Mouse (Mus musculus) frontal cortex, adult 2 months (tissue): ENCODE measurements around the gene Alg12. TPM values are rescaled to one million over a fixed set of nuclear protein-coding genes. Genes with fewer than 3 reads are reported as not detected.

Source experiments
- DNase-seq, 2 experiments: peaks; one replicate each; pipeline ENCODE4 v3.0.0; 2022; ENCODE audit warnings: low spot score in 1 of 2; ENCODE audit errors: extremely low spot score in 1 of 2
- polyA plus RNA-seq: library from polyadenylated mRNA; depleted of rRNA; stranded (reverse); fragments of >200 nt; gene quantifications from 2 replicates; pipeline ENCODE4 v1.2.3, GENCODE M21; 2012

Gene Alg12
- polyA plus RNA-seq, 1 experiment, result 15.3 TPM

DNA sequence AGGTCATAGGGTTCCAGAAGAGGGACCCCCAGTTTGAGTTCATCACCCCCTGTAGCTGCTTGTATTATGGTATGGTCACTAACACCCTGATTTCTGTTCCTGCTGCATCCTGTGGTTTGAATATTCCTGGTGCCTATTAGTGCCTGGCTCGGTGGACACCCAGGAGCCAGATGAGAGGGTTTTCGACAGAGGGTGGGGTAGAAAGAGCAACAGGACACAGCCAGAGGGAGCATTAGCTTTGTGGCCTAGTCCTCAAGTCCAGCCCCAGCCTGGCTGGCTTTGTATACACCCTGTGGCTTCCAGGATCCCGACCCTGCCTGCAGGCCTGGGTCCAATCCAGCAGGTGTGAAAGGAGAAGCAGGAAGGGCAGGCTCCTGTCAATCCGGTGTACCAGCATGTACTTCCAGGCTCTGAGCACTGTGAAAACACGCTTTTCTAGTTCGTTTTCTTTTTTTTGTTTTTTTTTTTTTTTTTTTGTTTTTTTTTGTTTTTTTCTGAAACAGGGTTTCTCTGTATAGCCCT, 36.8 kb upstream of the Alg12 start:
- no peak for DNase-seq

DNA sequence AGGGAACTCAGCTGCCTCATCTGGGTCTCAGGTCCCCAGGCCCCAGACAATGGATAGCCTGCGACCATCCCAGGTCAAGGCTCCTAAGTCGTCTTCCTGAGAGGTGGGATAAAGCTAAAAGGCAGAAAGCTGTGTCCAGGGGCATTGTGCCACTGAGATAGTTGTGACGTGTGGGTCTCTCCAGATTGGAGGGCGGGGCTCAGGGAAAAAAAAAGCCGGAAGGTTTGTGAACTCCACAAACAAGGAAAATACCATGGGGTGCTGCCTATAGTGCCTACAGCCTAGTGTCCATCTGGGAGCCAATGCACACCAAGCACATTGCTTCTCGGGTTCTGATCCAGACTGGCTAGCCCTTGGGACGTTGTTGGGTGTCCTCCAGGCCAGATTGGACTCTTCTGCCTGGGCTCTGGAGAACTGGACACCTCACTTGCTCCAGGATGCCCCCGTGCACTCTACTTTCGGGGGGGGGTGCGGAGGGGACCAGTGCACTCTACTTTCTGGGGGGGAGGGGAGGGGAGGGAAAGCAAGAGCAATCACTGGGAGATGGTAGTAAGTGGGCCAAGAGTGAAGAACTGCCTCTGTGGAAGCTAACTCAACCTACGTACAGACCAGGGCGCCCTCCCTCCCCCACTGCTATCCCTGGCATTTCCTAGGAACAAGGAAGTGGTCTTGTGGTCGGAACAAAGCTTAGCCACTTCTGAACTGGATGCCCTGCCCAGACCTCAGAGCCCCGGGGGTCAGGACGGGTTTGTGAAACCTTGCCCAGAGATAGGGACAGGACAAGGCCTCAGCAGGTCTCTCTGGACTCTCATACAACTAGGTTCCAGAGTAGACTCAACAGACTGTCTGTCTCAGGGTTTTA, 36.1 kb upstream of the Alg12 start:
- no peak for DNase-seq

DNA sequence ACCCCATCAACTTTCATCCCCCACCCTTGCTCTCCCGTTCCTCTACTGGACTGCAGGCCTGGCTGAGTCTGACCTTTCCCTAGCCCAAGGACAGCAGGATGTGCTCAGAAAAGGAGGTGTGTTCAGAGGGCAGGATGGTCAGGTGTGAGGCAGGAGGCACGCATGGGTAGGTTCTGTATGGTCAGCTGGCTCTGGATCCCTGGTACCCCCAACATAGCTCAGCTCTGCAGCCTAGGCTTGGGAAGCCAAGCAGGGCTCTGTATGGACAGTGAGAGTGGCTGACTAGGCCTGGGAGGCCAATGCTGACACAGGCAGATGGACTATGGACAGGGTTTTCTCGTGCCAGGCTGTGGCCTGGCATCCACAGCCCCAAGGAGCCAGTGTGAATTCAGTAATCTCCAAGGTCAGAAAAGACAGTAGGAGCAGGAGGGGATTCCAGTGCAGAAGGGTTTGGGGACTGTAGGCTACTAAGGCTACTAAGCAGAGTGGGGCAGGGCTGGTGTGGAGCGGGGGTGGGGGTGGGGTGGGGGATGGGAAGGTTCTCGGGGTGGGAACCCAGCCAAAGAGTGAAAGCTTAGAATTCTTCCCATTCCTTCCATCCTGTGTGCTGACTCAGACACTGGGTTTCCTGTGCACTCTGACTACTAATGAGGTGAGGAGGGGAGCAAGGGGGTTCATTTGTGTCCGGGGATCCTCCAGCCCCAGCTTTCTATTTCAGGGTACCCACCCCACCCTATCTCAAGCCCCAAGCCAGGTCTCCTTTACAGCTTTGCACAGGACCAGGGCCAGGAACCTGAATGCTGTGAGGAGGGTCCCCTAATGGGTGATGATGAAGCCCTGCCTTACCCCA, 35.2 kb upstream of the Alg12 start:
- DNase-seq, result no peak

DNA sequence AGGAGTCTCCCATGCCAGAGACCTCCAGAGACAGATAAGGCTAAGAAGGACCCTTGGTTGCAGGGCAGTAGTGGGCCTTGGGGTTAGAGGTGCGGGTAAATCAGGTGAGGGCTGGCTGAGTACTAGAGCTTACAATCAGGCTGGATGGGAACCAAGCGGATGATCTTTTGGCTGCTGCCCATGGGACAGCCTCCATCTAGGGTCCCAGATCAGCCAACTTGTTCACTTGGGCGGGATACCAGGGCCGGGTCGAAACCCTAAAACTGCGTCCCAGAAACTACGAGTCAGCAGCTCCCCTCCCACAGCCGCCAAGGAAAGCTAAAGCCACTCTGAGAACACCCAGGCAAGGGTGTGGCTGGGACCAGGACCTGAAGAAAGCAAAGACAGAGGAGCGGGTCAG, 34.0 kb upstream of the Alg12 start:
- no peak for DNase-seq

DNA sequence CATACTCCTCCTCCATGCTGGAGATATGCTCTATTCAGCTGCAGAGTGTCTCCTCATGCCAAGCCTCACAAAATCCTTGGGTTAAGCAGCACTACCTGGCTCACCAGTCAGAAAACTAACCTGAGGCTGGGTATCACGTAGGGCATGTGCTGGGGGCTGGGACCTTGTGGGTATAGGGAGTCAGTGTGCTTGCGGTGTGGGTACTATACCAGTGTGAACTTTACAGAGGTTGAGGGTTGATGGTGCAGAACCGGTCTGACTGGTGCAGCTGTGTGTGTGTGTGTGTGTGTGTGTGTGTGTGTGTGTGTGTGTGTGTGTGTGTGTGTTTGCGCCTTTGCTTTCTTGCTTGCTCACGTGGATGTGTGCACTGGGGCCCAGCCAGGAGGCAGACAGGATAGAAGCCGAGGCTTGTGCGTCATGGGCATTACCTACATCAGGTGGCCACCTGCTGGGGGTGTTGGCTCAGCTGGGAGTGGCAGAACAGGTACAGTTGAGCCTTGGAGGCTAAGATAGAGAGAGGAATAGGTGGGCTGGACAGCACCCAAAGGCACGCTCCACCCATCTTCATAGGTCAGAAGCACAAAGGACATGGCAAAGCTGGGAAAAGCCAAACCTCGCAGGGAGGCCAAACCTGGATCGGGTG, 32.5 kb upstream of the Alg12 start:
- no peak for DNase-seq

DNA sequence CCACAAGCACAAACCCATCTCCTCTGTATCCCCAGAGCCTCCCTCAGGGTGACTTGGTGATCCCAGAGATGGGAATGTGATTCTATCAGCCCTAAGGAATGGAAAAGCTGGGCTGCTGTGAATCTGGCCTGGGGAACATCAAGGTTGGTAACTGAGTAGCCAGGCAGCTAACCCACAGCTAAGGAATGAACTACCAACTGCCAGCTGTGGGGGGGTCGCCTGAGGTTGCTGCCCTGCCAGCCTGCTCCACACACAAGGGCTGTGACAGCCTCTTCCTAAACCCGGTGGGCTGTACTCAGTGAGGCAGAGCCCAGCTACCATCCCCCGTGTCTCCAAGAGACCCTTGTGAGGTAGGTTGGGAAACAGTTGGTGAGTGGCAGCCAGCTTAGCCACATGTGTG, 32.0 kb upstream of the Alg12 start:
- no peak for DNase-seq

DNA sequence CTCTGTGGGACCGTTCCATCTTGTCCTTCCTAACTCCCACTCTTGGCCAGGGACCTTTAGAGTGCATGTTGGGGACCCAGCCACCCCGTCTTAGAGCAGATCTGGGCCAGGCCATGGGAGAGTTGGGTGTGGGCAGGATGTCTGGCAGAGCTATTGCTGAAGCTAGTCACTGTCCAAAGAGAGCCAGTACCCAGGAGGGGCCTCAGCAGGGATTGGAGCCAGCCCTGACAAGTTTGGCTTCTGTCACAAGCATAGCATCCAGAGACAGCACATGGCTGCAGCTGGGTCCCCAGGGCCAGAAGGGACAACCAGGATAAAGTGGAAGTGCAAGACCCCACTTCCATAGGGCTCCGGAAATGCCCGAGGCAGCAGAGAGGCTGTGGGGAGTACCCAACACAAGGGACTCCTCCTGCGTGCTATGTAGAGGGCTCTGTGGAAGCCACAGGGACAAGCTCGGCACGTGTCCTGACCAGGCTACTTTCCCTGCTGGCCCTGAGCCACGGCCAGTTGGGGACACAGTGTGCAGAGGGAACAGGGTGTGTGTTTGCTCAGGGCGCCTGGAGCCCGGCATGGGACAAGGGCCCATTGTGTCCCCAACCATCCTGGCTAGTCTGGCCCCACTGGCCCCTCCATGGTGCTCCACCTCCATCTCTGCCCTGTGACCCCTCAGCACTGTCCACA, 31.2 kb upstream of the Alg12 start:
- peak; percentile 67 to 75 for DNase-seq

DNA sequence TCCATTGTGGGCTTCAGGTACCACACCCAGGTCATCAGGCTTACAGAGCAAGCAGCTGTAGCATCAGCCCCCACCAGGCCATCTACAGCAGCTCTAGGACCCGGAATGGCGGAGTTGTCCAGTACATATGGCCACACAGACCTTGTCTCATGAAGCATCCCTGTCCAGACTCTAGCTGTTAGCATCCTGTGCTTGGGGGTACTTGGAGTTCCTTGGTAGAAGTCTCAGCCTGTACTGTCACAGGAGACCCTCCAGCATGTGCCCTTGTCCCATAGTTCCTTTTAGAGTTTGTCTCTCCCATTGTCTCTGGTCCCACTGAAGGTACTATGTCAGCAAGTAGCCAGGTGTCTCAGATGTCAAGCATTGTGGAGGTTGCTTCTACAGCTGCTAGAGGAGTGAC, 30.5 kb upstream of the Alg12 start:
- no peak for DNase-seq

DNA sequence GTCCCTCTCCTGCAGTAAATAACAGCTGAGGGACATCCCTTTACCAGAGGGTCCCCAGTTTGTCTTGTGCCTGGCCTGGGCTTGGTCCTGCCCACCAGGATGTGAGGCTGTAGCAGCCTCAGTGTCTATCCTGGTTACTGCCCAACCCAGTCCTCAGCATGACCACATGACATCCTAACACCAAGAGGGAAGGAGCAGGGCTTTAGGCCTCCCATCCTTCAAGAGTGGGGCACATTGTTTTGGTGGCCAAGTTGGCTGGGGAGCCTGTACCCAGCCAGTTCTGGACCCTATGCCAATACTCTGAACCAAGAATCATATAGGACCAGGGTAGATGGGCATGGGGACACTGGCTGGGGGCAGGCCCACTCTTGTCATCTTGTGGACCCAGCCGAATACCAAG, 29.5 kb upstream of the Alg12 start:
- no peak for DNase-seq

DNA sequence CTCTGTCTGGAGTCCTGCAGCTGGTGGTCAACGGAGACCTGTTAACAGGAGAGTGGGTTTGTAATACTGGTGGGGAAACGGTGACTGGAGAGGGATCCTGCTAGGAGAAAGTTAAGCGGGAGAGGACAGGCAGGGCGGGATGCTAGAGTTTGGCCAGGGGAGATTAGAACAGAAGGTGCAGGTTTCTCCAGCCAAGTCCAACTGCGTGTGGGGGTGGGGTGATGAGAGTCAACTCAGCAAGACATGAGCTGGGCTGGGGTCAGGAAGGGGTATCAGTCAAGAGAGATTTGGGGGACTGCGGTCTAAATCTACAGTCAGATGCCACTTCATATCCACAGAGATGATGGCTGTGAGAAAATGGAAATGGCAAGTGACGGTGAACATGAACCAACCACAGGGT, 25.8 kb upstream of the Alg12 start:
- DNase-seq, result no peak

DNA sequence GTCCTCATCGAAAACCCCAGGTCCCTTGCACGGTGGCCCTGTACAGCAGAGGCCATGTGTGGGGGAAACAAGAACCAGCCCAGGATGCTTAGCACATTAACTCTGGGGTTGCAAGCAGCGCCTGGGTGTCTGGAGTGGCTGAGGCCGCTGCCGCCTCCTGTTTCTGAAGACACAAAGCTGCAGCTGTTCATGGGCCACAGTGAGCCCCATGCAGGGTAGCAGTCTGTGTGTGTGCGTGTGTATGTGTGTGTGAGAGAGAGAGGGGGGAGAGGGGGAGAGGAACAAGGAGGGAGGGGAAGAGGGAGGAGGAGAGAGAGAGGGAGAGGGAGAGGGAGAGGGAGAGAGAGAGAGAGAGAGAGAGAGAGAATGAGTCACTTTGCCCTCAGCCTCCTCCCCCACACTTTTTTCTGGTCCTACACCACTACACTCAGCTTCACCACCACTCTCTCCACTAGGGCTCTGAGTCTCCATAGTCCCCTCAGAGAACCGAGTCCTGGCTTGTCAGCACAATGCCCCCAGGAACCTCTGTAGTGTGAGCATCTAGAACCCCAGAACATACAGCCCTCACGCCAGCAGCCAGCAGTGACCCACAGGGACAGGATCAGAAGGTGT, 24.5 kb upstream of the Alg12 start:
- DNase-seq, result no peak

DNA sequence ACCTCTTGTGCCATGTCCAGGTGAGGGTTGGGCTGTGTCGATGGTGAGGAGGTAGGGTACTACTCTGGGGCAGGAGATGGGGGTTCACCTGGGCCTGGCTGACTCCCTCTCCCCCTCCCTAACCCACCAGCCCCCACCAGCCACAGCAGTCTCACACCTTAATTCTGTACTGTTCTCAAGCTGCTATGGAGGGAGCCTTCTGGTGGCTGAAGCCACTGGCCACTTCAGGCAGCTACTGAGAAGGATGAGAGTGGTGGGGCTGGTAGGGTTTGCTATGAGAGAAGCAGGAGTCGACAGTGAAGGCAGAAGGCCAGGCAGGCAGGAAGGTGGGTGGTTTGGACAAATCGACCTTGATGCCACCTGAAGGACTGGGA, 23.2 kb upstream of the Alg12 start:
- DNase-seq, result no peak

DNA sequence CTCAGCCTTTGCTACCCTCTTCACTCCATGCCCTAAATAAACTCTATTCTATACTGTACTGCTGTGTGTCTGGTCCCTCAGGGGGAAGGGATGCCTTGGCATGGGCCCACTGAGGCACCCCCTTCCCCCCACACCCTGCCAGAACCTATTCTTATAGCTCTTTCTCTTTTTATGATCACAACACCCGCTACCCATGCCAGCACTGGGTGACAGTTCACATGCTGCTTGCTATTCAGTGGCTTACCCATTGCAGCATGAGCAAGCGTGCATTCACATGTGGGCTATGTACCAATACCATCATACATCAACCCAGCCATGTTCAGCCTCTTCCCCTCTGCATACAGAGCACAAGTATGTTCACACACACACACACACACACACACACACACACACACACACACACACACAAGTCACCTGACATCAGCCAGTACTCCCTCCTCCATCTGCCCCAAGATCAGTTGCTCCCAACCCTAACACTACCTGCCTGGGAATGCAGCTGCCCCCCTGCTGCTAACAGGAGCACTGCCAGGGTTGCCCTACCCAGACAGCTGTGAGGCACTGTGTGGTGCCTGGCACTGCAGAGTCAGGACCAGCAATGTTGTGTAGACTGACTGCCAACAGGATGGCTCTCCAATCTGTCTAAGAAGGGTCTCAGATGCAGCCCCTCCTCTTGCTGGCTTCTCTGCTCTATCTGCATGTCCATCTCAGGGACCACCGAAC, 22.6 kb upstream of the Alg12 start:
- DNase-seq, result no peak

DNA sequence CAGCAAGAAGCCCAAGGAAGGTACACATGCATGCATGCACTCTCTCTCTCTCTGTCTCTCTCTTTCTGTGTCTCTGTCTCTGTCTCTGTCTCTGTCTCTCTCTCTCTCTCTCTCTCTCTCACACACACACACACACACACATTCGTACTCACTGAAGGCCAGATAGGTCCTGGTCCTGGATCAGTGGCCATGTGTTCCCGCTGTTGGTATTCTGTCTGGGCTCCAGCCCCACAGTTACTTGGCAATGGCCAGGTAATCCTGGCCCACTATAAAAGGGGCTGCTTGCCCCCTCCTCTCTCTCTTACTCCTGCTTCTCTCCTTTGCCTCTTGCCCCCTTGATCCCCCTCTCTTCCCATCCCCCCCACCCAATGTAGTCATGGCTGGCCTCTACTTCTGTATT, 22.0 kb upstream of the Alg12 start:
- no peak for DNase-seq

DNA sequence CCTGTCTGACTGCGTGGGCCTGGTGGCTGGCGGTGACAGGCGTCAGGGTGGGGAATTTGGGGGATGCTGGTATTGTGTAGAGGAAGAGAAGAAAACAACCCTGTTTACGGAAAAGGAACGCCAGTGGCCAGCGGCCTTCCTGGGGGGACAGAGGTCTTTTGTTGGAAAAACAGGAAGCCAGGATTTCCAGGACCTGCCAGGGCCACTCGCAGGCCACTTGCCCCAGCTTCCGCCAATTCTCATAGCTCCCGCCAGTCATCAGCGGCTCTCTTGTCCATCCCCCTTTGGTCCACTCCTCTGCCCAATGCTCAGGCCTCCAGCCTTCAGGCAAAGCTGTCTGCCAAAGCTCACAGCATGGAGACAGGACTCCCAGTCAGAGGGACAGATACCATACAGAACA, 21.0 kb upstream of the Alg12 start:
- no peak for DNase-seq

DNA sequence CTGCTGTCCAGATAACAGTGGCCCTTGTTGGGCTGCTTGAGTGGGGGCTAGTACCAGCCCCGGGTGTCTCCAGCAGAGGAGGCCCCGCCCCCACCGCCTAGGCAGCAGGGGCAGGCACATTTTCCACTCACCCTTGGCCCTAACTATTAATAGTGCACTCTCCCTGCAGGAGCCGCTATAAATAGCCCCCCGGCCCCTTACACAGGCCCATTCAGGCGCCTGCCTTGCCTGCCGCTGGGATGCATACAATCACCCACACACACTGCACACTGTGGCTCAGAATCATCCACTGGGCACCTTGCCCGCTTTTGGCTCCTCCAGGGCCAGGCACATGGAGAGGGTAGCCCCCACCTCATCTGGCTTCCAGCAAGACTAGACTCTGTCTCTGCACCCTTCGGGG, 20.2 kb upstream of the Alg12 start:
- DNase-seq, result peak; percentile 64 to 76

DNA sequence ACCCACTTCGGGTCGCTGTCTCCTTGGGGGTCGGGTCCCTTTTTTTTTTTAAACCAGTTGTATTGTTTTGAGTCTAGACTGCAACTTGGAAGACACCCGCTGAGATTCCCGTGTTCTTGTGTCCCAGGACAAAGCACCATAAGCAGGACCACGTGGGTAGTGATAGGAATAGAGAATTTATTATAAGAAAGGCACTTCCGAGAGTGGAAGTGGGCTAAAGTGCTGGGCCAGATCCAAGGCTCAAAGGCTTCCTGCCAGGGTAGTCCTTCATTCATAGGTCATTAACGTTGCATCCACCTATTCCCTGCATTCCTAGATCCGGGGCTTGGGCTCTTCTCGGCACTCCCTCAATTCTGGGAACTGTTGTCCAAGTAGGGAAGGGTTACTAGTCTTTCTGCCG, 18.9 kb upstream of the Alg12 start:
- DNase-seq, result no peak

DNA sequence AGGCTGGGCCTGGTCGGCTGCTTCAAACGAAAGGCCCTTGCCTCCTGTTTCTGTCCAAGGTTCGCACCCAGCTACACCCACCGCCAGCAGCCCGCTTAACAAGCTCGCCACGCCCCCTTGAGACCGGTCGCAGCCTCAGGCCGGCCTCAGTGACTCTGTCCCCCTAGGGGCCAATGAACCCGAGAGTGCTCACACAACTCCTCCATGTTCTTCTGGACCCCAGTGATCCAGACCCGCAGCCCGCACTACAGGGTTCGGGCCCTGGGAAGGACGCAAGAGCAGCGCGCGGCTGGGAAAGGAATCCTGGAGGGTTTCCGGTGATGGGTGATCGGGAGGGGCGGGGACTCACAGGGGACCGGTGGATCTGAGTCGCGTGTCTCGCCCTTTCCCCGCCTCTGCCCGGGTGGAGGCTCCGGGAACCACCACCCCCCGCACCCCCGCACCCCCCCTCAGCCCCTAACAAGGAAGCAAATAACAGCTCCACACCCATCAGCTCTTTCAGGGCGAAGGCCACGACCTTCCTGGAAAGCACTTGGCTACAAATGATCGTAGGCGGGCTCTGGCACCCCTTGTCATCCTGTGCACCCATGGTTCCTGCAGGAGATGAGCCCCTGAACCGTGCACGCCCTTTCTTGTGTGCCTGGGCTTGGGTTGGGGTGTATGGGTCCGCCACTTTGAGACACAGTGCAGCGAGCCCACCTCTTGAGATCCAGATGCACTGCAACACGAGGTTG, 18.2 kb upstream of the Alg12 start:
- peak in 1 of 2 experiments; percentile 61 for DNase-seq

DNA sequence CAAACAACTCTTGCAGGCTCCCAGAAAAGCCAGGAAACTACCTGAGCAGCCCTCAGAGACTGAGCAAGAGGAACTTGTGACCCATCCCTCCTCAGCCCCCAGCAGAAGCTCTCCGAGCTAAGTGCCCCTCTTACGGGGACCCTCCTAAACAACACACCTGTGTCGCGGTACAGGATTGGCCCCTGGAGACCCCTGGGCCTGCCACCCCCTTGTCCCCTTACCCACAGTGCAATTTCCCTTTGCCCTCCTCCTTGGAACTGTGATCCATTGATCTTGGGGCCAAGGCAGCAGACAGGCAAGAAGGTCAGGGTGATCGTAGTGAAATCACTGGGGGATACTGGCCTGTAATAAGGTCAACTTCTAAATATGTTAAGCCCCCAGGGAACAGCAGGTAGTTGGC, 17.5 kb upstream of the Alg12 start:
- DNase-seq, result no peak
